Mouse (Mus musculus): ENCODE measurements at regions not wholly inside any gene's neighbourhood (a gene's known extent, or its start where the extent isn't known, plus 50 kb on each side); places are given as distances from the start of the nearest gene placed in this dataset.

DNA sequence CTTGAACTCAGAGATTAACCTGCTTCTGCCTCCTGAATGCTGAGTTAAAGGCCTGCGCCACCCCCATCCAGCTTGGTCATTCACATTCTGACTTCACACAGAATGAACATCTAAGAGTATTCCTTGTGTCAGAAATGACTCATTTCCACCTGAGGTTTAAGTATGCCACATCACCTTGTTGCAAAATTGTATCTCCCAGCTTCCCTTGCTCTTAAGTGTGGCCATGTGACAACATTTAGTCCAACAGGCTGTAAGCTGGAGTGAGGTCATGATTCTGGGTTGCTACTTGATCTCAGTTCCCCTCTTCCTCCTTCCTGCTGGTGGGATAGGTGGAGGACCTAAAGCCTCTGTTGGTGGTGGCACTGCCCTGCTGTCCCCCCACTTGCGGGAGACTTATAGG lies 131.0 kb downstream of the Mtx2 start:
- H3K27ac ChIP-seq (replicated peaks) = no peak overlapping the region
- H3K9ac ChIP-seq (replicated peaks) = no peak overlapping the region
- no peak overlapping the region for H3K4me2 ChIP-seq (replicated peaks)
- no peaks in the 10 kb centered on the region for H3K9me3 ChIP-seq
- 98% methylated on average over 2 of the region's 2 CpGs for WGBS
- H3K4me3 ChIP-seq = no peak overlapping the region
- H3K36me3 ChIP-seq = no peaks in the 10 kb centered on the region
- no peaks in the 10 kb centered on the region for H3K27me3 ChIP-seq
- ATAC-seq (ENCODE audit: low FRiP score, low read depth) = no peak
- no peaks in the 10 kb centered on the region for H3K4me1 ChIP-seq

DNA sequence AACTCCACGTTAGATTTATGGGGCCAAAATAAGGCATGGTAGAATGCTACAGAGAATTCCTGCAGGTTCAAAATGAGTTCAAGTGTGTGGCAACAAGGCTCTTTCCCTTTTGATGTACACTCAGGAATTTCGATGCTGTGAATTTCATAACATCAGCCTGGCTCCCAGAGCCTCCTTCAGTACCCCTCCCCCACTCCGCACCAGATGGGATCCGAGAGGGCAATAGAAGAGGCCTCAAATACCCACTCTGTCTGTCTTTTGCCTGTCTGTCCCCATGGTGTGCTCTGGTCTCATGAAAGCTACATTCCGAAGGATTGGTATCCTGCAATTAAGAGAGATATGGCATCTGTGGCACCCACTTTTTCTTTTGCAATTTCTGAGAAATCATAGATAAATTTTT lies 134.3 kb downstream of the Mtx2 start:
- no peak for ATAC-seq (ENCODE audit: low FRiP score, low read depth)
- H3K4me3 ChIP-seq = no peak overlapping the region
- WGBS = 65% methylated on average over 5 of the region's 5 CpGs
- H3K9ac ChIP-seq (replicated peaks) = no peak overlapping the region
- H3K9me3 ChIP-seq = no peaks in the 10 kb centered on the region
- H3K4me2 ChIP-seq (replicated peaks) = no peak overlapping the region
- H3K36me3 ChIP-seq = no peaks in the 10 kb centered on the region
- H3K27ac ChIP-seq (replicated peaks) = no peak overlapping the region
- H3K4me1 ChIP-seq = no peaks in the 10 kb centered on the region
- no peaks in the 10 kb centered on the region; the same call in 1 of the 2 replicates for H3K27me3 ChIP-seq

DNA sequence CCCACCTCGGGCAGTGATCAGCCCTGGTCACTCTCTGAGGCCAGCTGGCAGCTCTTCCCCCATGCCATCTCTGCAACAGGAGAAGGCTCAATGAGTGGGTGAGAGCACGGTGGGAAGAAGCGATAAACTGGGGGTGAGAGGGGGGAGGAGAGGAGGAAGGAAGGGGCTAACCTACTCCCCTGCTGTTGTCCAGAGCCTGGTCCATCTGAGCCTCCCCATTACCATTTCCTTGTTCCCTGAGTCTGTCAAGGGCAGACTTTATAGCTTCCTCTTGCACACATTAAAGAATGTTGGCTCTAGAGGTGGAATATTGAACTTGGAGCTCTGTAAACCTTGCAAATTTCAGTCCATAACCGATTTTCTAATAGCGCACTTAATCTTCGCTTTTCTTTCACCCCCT lies 136.8 kb downstream of the Mtx2 start:
- WGBS = 91% methylated on average over 6 of the region's 6 CpGs
- Histone ChIP-seq H3K4me3 (no peak overlapping the region), H3K27me3 (peaks cover 9% of the 10 kb centered on the region), H3K9me3 (no peaks in the 10 kb centered on the region), H3K4me1 (peaks cover 6% of the 10 kb centered on the region; the same call in 1 of the 2 replicates), H3K36me3 (no peaks in the 10 kb centered on the region), H3K9ac (replicated peaks) (no peak overlapping the region), H3K27ac (replicated peaks) (no peak overlapping the region), H3K4me2 (replicated peaks) (no peak overlapping the region)
- ATAC-seq (ENCODE audit: low FRiP score, low read depth) = no peak

DNA sequence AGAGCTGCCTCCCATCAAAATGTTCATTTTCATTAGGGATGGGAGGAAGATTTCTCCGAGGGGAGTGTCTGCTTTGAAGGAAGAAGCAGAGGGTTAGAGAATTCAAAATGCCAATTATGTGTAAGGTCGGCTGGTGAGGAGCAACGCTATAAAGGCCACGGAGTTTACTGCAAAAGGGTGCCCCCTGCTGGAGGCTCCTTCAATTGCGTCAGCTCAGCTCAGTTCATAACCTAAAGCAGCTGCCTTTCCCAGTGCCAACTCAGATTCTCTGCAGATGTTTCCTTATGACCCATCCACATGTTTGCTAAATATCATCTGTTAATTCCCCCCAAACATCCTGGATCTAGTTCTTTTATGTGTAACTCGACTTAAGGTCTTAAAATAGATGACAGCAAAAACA lies 138.8 kb downstream of the Mtx2 start:
- no peak overlapping the region for H3K4me2 ChIP-seq (replicated peaks)
- WGBS = under 1% methylated on average over 6 of the region's 6 CpGs
- ATAC-seq (ENCODE audit: low FRiP score, low read depth) = peak; percentile 65; the same call in 1 of the 2 replicates

DNA sequence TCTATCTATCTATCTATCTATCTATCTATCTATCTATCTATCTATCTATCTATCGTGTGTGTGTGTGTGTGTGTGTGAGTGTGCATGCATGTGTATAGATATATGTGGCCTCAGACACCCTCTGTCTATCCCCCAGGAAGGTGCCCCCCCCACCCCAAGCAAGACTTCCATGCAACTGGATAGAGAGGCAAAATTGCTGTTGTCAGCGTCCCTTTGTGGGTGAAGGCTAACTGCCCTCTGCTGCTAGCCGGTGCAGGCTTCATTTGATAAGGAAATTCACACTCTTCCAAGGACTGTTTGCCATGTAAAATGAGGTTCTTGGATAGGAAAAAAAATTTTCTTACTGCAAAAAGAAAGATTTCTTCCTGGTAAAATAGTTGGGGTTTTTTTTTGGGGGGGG lies 139.4 kb downstream of the Mtx2 start:
- Histone ChIP-seq H3K9me3 (no peaks in the 10 kb centered on the region), H3K4me3 (no peak overlapping the region), H3K27me3 (peaks cover 9% of the 10 kb centered on the region), H3K27ac (replicated peaks) (no peak overlapping the region), H3K36me3 (no peaks in the 10 kb centered on the region), H3K4me1 (peaks cover 6% of the 10 kb centered on the region; the same call in 1 of the 2 replicates), H3K9ac (replicated peaks) (no peak overlapping the region), H3K4me2 (replicated peaks) (peak overlapping the region; percentile 27)
- ATAC-seq (ENCODE audit: low FRiP score, low read depth) = 0 out of 2 replicates have a peak, but pooled peaks have one; percentile 52
- WGBS = 56% methylated on average over 3 of the region's 3 CpGs

More for the DNA sequence above, 138.8 kb downstream of the Mtx2 start:
- Histone ChIP-seq H3K4me1 (peaks cover 6% of the 10 kb centered on the region; the same call in 1 of the 2 replicates), H3K27ac (replicated peaks) (no peak overlapping the region), H3K36me3 (no peaks in the 10 kb centered on the region), H3K9ac (replicated peaks) (no peak overlapping the region), H3K4me3 (no peak overlapping the region), H3K9me3 (no peaks in the 10 kb centered on the region), H3K27me3 (peaks cover 9% of the 10 kb centered on the region)

DNA sequence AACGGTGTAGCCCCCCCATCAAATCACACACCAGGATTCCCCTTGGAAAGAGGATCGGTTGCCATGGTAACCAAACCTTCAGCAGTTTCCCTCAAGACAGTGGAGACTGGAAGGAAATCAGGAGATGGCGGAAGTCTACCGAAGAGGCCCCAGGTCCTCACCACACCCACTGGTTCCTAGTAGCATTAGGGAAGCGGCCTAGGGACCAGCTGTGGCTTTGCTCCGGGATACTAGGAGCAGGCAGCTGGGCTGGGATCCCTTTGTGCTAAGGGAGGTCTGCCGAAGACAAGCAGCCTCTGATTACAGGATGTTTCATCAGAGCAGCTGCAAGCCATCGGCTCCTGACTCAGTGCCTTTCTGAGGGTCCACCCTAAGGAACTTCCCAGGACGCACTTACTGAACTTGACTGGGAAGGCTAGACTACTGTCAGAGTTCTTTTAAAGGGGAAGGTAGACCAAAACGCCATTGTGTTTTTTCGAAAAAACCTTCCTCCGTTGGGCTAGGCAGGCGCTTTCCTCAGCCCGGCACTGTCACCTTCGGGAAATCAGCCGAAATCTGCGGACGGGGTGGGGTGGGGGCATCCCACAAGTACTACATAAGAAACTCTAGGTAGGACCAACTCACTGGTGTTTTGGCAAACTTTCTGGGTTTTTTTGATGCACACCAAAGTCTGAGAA lies 139.9 kb downstream of the Mtx2 start:
- Histone ChIP-seq H3K9ac (replicated peaks) (0 out of 2 replicates have a peak overlapping the region, but pooled peaks have one; percentile 16), H3K36me3 (no peaks in the 10 kb centered on the region), H3K4me3 (peak overlapping the region; percentile 1; the same call in 1 of the 2 replicates), H3K27me3 (peaks cover 9% of the 10 kb centered on the region), H3K27ac (replicated peaks) (no peak overlapping the region), H3K4me2 (replicated peaks) (peak overlapping the region; percentile 27), H3K4me1 (peaks cover 6% of the 10 kb centered on the region; the same call in 1 of the 2 replicates), H3K9me3 (no peaks in the 10 kb centered on the region)
- 30% methylated on average over 18 of the region's 18 CpGs for WGBS
- peak; percentile 58; the same call in 1 of the 2 replicates for ATAC-seq (ENCODE audit: low FRiP score, low read depth)

DNA sequence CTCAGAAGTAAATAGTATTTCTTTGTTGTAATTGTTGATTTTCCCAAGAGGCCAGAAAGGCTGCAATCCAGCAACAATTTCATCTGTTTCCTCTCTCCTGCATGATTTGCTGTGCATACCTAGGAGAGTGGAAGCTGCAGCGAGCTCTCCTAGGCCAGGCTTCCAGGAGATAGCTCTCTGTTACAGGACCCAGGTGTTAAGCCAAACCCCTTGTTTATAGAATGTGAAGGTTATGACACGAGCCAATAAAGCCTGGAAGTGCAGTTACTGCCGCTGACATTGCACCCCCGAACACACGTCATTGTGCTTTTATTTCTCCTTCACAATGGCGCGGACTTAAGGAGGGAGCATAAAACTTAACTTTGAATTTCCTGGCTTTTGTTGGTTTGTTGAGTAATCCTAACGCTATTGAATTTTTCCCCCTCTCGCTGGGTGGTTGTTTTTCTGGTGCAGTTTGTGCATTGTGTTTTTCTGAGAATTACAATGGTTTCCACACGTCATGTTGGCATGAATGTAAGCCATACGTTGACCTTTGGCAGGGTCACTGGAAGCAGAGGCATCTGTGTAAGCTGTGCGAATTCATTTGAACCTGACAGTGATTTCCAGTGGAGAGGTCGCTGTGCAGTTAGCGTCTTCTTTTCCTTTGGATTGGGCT lies 145.1 kb downstream of the Mtx2 start:
- Histone ChIP-seq H3K9me3 (no peaks in the 10 kb centered on the region), H3K27me3 (peaks cover 11% of the 10 kb centered on the region), H3K4me2 (replicated peaks) (no peak overlapping the region), H3K36me3 (no peaks in the 10 kb centered on the region), H3K9ac (replicated peaks) (no peak overlapping the region), H3K4me3 (no peak overlapping the region), H3K4me1 (0 out of 2 replicates have a peak, but pooled peaks cover under 1% of the 10 kb centered on the region), H3K27ac (replicated peaks) (no peak overlapping the region)
- ATAC-seq (ENCODE audit: low FRiP score, low read depth) = no peak
- 42% methylated on average over 14 of the region's 14 CpGs for WGBS

DNA sequence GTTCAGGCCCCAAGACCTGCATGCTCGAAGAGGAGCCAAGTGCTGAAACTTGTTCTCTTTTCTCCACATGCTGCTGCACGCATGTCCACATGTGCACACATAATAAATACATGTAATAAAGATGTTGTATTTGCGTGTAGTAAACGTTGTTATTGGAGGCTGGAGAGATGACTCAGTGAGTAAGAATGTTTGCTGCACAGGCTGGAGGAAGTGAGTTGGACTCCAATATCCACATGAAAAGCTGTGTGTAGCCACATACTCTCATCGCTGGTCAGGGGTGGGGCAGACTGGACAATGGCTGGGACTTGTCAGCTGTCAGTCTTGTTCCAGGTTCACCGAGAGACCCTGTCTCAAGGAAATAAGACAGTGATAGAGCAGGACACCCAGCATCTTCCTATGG lies 147.8 kb downstream of the Mtx2 start:
- no peak for ATAC-seq (ENCODE audit: low FRiP score, low read depth)
- H3K4me2 ChIP-seq (replicated peaks) = no peak overlapping the region
- H3K9me3 ChIP-seq = no peaks in the 10 kb centered on the region
- 88% methylated on average over 6 of the region's 6 CpGs for WGBS
- no peak overlapping the region for H3K27ac ChIP-seq (replicated peaks)
- H3K4me3 ChIP-seq = no peak overlapping the region
- H3K27me3 ChIP-seq = peaks cover 5% of the 10 kb centered on the region; the same call in 1 of the 2 replicates
- no peaks in the 10 kb centered on the region for H3K4me1 ChIP-seq
- H3K36me3 ChIP-seq = no peaks in the 10 kb centered on the region
- H3K9ac ChIP-seq (replicated peaks) = no peak overlapping the region

DNA sequence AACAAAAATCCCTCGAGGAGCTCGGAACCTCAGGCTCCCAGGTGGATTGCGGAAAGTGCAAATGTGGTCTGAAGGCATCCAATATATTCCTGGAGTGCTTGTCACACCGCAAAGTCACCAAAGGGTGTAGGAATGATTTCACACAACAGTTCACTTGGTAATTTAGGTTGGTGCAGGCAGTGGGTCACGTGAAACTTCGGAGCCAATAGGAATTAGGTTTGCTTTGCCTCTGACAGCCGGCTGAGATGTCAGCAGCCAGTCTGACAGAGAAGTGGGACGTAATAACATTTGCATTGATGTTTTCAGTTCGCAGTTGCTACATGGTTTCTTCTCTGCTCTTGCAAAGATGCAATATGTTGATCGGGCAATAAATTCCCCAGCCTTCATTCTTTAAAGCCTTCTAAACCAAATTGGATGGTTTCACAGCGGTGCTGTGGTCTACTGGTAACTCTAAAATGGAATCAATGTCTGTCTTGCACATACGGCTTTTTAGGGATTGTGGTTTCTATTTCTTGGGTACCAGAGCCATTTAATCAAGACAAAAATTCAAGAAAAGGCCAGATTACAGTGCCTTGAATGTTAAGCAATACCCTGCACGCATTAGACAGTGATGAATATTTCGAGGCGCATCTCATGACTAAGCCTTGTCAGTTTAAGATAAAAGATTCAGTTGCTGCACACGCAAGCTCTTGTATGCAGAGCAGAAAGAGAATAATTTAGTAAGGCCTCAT lies 149.2 kb downstream of the Mtx2 start:
- Histone ChIP-seq H3K36me3 (no peaks in the 10 kb centered on the region), H3K4me1 (no peaks in the 10 kb centered on the region), H3K4me2 (replicated peaks) (no peak overlapping the region), H3K27ac (replicated peaks) (no peak overlapping the region; the same call in 1 of the 2 replicates), H3K9me3 (no peaks in the 10 kb centered on the region), H3K4me3 (no peak overlapping the region), H3K9ac (replicated peaks) (no peak overlapping the region), H3K27me3 (peaks cover 5% of the 10 kb centered on the region; the same call in 1 of the 2 replicates)
- ATAC-seq (ENCODE audit: low FRiP score, low read depth) = no peak
- 70% methylated on average over 16 of the region's 16 CpGs for WGBS

DNA sequence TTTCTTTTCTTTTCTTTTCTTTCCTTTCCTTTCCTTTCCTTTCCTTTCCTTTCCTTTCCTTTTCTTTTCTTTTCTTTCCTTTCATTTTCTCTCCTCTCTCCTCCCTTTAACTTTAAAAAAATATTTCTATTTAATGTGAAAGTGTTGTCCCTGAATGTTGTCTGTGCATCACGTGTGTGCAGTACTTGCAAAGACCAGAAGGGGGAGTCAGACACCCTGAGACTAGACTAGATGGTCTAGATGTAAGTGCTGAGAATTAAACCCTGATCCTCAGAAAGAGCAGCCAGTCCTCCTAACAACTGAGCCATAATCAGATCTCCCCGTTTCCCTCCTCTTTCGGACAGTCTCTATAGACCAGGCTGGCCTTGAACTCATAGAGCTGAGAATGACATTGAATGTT lies 151.7 kb downstream of the Mtx2 start:
- Histone ChIP-seq H3K4me3 (no peak overlapping the region), H3K27ac (replicated peaks) (no peak overlapping the region), H3K9me3 (no peaks in the 10 kb centered on the region), H3K27me3 (peaks cover 2% of the 10 kb centered on the region; the same call in 1 of the 2 replicates), H3K36me3 (no peaks in the 10 kb centered on the region), H3K4me2 (replicated peaks) (no peak overlapping the region), H3K9ac (replicated peaks) (no peak overlapping the region), H3K4me1 (no peaks in the 10 kb centered on the region)
- no peak for ATAC-seq (ENCODE audit: low FRiP score, low read depth)
- 97% methylated on average over 3 of the region's 3 CpGs for WGBS

DNA sequence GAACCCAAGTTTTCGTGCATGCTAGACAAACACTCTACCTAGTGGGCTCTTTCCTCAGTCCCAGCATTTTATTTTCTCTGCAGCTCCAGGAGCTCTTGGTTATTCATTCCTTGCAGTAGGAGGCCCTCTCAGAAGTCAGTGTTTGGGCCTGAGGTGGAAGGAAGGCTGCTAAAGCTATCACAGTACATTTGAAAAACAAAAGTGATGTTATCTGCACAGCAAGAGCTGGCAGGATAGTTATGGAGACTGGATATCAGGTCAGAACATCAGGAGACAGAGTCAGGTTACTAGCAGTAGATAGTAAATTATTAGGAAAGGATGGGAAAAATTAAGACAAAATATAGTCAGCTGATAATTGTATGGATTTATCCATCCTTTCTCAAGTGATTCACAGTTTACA lies 152.2 kb downstream of the Mtx2 start:
- H3K9me3 ChIP-seq = no peaks in the 10 kb centered on the region
- WGBS = 92% methylated on average over 1 of the region's 1 CpGs
- no peaks in the 10 kb centered on the region for H3K27me3 ChIP-seq
- no peaks in the 10 kb centered on the region for H3K36me3 ChIP-seq
- no peak for ATAC-seq (ENCODE audit: low FRiP score, low read depth)
- H3K4me2 ChIP-seq (replicated peaks) = no peak overlapping the region
- no peak overlapping the region for H3K27ac ChIP-seq (replicated peaks)
- no peak overlapping the region for H3K4me3 ChIP-seq
- no peaks in the 10 kb centered on the region for H3K4me1 ChIP-seq
- no peak overlapping the region for H3K9ac ChIP-seq (replicated peaks)

DNA sequence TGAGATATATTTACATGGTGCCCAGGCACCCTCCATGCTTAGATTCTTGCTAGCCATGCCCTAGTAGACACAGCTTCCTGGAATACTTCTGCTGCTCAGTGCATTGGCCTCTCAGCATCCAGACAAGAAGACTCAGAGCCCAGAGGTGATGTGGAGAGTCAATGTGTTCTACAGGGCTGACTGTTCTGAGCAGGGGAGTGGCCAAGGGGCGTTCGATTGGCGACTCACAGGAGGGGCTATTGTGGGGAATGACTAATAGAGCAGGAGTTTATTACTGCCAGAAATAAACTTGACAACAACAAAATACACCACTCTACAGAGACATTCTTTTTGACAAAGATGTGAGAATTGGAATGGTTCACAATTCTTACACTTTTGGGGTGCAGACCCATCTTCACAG lies 156.3 kb downstream of the Mtx2 start:
- H3K4me1 ChIP-seq = no peaks in the 10 kb centered on the region
- H3K27ac ChIP-seq (replicated peaks) = no peak overlapping the region
- H3K4me2 ChIP-seq (replicated peaks) = no peak overlapping the region
- no peak for ATAC-seq (ENCODE audit: low FRiP score, low read depth)
- no peak overlapping the region for H3K4me3 ChIP-seq
- no peaks in the 10 kb centered on the region for H3K9me3 ChIP-seq
- H3K27me3 ChIP-seq = no peaks in the 10 kb centered on the region; the same call in 1 of the 2 replicates
- H3K36me3 ChIP-seq = no peaks in the 10 kb centered on the region
- WGBS = 89% methylated on average over 3 of the region's 3 CpGs
- no peak overlapping the region for H3K9ac ChIP-seq (replicated peaks)

Measured in midbrain, embryonic 12.5 days (tissue).